Mouse (Mus musculus) neural tube, embryonic 15.5 days (tissue): ENCODE measurements around the gene Antxr1. TPM values are rescaled to one million over a fixed set of nuclear protein-coding genes. Genes with fewer than 3 reads are reported as not detected.

Experiments
- ATAC-seq: fragments of 200-750 bp; cut with Nextera tagmentation; 2 replicates; pipeline ENCODE4 v1.8.0; 2017; ENCODE audit warnings: mild to moderate bottlenecking, moderate TSS enrichment, moderate library complexity; ENCODE audit not compliant: low FRiP score
- H3K27ac ChIP-seq: fragments of 300-500 bp; sonication (generic); replicated peaks from 2 replicates; pipeline ENCODE4 v1.5.1; 2015; ENCODE audit warnings: mild to moderate bottlenecking, inconsistent platforms
- H3K27me3 ChIP-seq: fragments of 300-500 bp; sonication (generic); replicated peaks from 2 replicates; pipeline ENCODE4 v1.6.1; 2015; ENCODE audit warnings: inconsistent platforms
- H3K36me3 ChIP-seq: fragments of 300-500 bp; sonication (generic); 2 replicates; pipeline ENCODE4 v1.6.1; 2015; ENCODE audit warnings: inconsistent platforms
- H3K4me1 ChIP-seq: fragments of 300-500 bp; sonication (generic); 2 replicates; pipeline ENCODE4 v1.6.1; 2015; ENCODE audit warnings: inconsistent platforms
- H3K4me2 ChIP-seq: fragments of 300-500 bp; sonication (generic); 2 replicates; pipeline ENCODE4 v1.6.1; 2015; ENCODE audit warnings: inconsistent platforms, mild to moderate bottlenecking, moderate library complexity
- H3K4me3 ChIP-seq: fragments of 300-500 bp; sonication (generic); replicated peaks from 2 replicates; pipeline ENCODE4 v1.5.1; 2015; ENCODE audit warnings: mild to moderate bottlenecking, inconsistent platforms
- H3K9ac ChIP-seq: fragments of 300-500 bp; sonication (generic); replicated peaks from 2 replicates; pipeline ENCODE4 v1.6.1; 2015; ENCODE audit warnings: mild to moderate bottlenecking, inconsistent platforms
- H3K9me3 ChIP-seq: fragments of 300-500 bp; sonication (generic); replicated peaks from 2 replicates; pipeline ENCODE4 v1.6.1; 2016; ENCODE audit warnings: inconsistent platforms
- WGBS: fragments of 180-500 bp; shearing (Covaris S2); methylation state at CpG from one replicate; pipeline ENCODE4 v1.1.7; 2015; ENCODE audit warnings: mixed read lengths; 5-methylcytosine and 5-hydroxymethylcytosine counted together
- polyA plus RNA-seq: library from polyadenylated mRNA; unstranded; fragments of >200 nt; fragmentation: Nextera tagmentation; extraction: Ambion mirVana; gene quantifications from 2 replicates; pipeline ENCODE4 v1.2.1, GENCODE M21; 2015

Gene Antxr1
- polyA plus RNA-seq, 1 experiment from 2014 or later, result 6.7 TPM

- WGBS, result 75% methylated on average over 22 of the region's 22 CpGs
- no peak for ATAC-seq
- no peak overlapping the region; the same call in 1 of the 2 replicates for H3K27ac ChIP-seq
Measured at GRCm38 (mm10) chr6:87328265-87329173, 7.1 kb downstream of the Antxr1 start.

GRCm38 (mm10) chr6:87326932-87327331 lies 8.7 kb downstream of the Antxr1 start:
- Histone ChIP-seq H3K4me1 (peaks cover 13% of the 10 kb centered on the region), H3K36me3 (no peaks in the 10 kb centered on the region), H3K9ac (no peak overlapping the region), H3K27me3 (no peaks in the 10 kb centered on the region), H3K27ac (no peak overlapping the region), H3K4me2 (no peak overlapping the region), H3K4me3 (no peak overlapping the region), H3K9me3 (no peaks in the 10 kb centered on the region)
- 87% methylated on average over 2 of the region's 2 CpGs for WGBS
- no peak for ATAC-seq

More at GRCm38 (mm10) chr6:87328265-87329173, 7.1 kb downstream of the Antxr1 start:
- H3K4me1 ChIP-seq, result peaks cover 20% of the 10 kb centered on the region
- H3K36me3 ChIP-seq, result no peaks in the 10 kb centered on the region
- no peaks in the 10 kb centered on the region for H3K27me3 ChIP-seq
- no peak overlapping the region for H3K4me2 ChIP-seq
- H3K9ac ChIP-seq, result no peak overlapping the region
- no peaks in the 10 kb centered on the region for H3K9me3 ChIP-seq
- no peak overlapping the region for H3K4me3 ChIP-seq

DNA sequence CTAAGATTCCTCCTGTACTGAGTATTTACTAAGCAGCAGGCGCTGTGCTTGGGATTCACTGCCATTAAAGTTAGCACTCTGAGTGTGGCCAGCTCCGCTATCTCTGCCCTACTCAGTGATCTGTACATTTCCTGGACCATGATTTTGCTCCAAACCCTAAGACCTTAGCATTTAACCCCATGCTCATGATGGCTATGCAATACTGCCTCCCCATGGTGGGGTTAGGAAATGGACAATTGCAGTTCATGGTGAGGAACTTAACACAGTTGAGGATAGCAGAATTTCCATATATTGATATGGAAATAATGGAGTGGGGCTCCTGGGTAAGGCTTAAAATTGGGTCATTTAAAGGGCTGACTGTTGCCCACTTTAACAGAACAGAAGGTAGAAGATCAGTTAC lies 12.2 kb downstream of the Antxr1 start:
- H3K4me2 ChIP-seq, result no peak overlapping the region
- no peak overlapping the region for H3K4me3 ChIP-seq
- no peaks in the 10 kb centered on the region for H3K36me3 ChIP-seq
- H3K9me3 ChIP-seq, result no peaks in the 10 kb centered on the region
- ATAC-seq, result no peak
- H3K27ac ChIP-seq, result no peak overlapping the region
- H3K4me1 ChIP-seq, result peaks cover 3% of the 10 kb centered on the region; the same call in 1 of the 2 replicates
- 86% methylated on average over 2 of the region's 2 CpGs for WGBS
- H3K9ac ChIP-seq, result no peak overlapping the region
- no peaks in the 10 kb centered on the region for H3K27me3 ChIP-seq

GRCm38 (mm10) chr6:87318651-87319050 lies 17.0 kb downstream of the Antxr1 start:
- Histone ChIP-seq H3K36me3 (no peaks in the 10 kb centered on the region), H3K4me1 (peaks cover 4% of the 10 kb centered on the region; the same call in 1 of the 2 replicates), H3K4me3 (no peak overlapping the region), H3K9ac (no peak overlapping the region), H3K9me3 (no peaks in the 10 kb centered on the region), H3K4me2 (no peak overlapping the region), H3K27ac (no peak overlapping the region), H3K27me3 (no peaks in the 10 kb centered on the region)
- WGBS, result 92% methylated on average over 7 of the region's 7 CpGs
- no peak for ATAC-seq

GRCm38 (mm10) chr6:87316966-87317365 lies 18.7 kb downstream of the Antxr1 start:
- H3K27me3 ChIP-seq, result no peaks in the 10 kb centered on the region
- no peaks in the 10 kb centered on the region for H3K36me3 ChIP-seq
- 92% methylated on average over 8 of the region's 8 CpGs for WGBS
- no peak overlapping the region for H3K9ac ChIP-seq
- H3K27ac ChIP-seq, result no peak overlapping the region
- H3K4me3 ChIP-seq, result no peak overlapping the region
- no peak overlapping the region for H3K4me2 ChIP-seq
- no peaks in the 10 kb centered on the region for H3K9me3 ChIP-seq
- no peak for ATAC-seq
- peaks cover 7% of the 10 kb centered on the region; the same call in 1 of the 2 replicates for H3K4me1 ChIP-seq

GRCm38 (mm10) chr6:87312761-87313160 lies 22.9 kb downstream of the Antxr1 start:
- Histone ChIP-seq H3K4me3 (no peak overlapping the region), H3K9me3 (no peaks in the 10 kb centered on the region), H3K36me3 (0 out of 2 replicates have a peak, but pooled peaks cover 4% of the 10 kb centered on the region), H3K27ac (no peak overlapping the region), H3K9ac (no peak overlapping the region), H3K4me1 (peaks cover 7% of the 10 kb centered on the region; the same call in 1 of the 2 replicates), H3K4me2 (no peak overlapping the region), H3K27me3 (no peaks in the 10 kb centered on the region)
- no peak for ATAC-seq
- 55% methylated on average over 4 of the region's 4 CpGs for WGBS

GRCm38 (mm10) chr6:87304486-87304885 lies 31.1 kb downstream of the Antxr1 start:
- no peaks in the 10 kb centered on the region for H3K36me3 ChIP-seq
- no peak for ATAC-seq
- H3K27me3 ChIP-seq, result no peaks in the 10 kb centered on the region
- WGBS, result 88% methylated on average over 8 of the region's 8 CpGs
- no peak overlapping the region for H3K4me2 ChIP-seq
- H3K4me1 ChIP-seq, result peaks cover 8% of the 10 kb centered on the region
- no peaks in the 10 kb centered on the region for H3K9me3 ChIP-seq
- no peak overlapping the region for H3K27ac ChIP-seq
- no peak overlapping the region for H3K4me3 ChIP-seq
- no peak overlapping the region for H3K9ac ChIP-seq

- no peak overlapping the region for H3K9ac ChIP-seq
- WGBS, result 69% methylated on average over 5 of the region's 5 CpGs
Measured at GRCm38 (mm10) chr6:87302746-87303145, 32.9 kb downstream of the Antxr1 start.

DNA sequence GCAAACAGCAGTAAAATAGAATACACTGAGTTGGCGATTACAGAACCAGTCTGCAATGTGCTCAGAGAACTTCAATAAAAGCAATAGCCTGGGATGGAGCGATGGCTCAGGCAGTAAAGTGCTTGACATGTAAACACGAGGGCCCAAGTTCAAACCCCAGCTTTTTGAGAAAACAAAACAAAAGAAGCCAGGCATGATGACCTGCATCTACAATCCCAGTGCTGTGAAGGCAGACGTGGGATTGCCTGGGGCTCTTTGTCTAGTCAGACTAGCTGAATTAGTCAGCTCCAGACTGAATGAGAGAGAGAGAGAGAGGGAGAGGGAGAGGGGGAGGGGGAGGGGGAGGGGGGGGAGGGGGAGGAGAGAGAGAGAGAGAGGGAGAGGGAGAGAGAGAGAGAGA lies 33.6 kb downstream of the Antxr1 start:
- no peak overlapping the region for H3K4me3 ChIP-seq
- WGBS, result 24% methylated on average over 4 of the region's 4 CpGs
- H3K4me1 ChIP-seq, result peaks cover 8% of the 10 kb centered on the region
- ATAC-seq, result no peak
- H3K27ac ChIP-seq, result no peak overlapping the region
- H3K4me2 ChIP-seq, result no peak overlapping the region
- H3K9ac ChIP-seq, result no peak overlapping the region
- H3K9me3 ChIP-seq, result no peaks in the 10 kb centered on the region
- H3K36me3 ChIP-seq, result no peaks in the 10 kb centered on the region
- no peaks in the 10 kb centered on the region for H3K27me3 ChIP-seq

More at GRCm38 (mm10) chr6:87302746-87303145, 32.9 kb downstream of the Antxr1 start:
- H3K36me3 ChIP-seq, result no peaks in the 10 kb centered on the region
- H3K4me2 ChIP-seq, result no peak overlapping the region
- no peak for ATAC-seq
- no peaks in the 10 kb centered on the region for H3K9me3 ChIP-seq
- no peak overlapping the region for H3K4me3 ChIP-seq
- peaks cover 8% of the 10 kb centered on the region for H3K4me1 ChIP-seq
- no peak overlapping the region for H3K27ac ChIP-seq
- no peaks in the 10 kb centered on the region for H3K27me3 ChIP-seq

DNA sequence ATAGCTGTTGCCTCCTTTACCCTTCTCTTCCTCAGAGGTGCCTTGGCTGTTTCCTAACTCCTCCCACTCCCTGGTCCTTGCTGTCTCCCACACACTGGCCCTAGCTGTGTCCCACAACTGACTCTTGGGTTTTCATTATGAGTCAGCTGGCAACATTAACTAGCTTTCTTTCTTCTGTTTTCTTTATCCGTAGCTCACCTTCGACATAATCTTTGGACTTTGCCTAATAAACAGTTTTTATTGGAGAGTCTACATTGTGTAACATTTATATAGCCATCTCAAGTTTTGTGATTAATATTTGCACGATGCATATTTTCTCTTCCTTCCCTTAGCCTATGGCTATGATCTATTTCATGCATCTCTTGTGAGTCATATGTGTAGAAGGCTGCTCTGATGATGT lies 40.7 kb downstream of the Antxr1 start:
- no peaks in the 10 kb centered on the region for H3K36me3 ChIP-seq
- 98% methylated on average over 3 of the region's 3 CpGs for WGBS
- H3K4me2 ChIP-seq, result no peak overlapping the region
- no peak overlapping the region for H3K9ac ChIP-seq
- H3K4me3 ChIP-seq, result no peak overlapping the region
- no peaks in the 10 kb centered on the region for H3K27me3 ChIP-seq
- no peaks in the 10 kb centered on the region for H3K9me3 ChIP-seq
- peaks cover 1% of the 10 kb centered on the region; the same call in 1 of the 2 replicates for H3K4me1 ChIP-seq
- H3K27ac ChIP-seq, result no peak overlapping the region
- ATAC-seq, result no peak

DNA sequence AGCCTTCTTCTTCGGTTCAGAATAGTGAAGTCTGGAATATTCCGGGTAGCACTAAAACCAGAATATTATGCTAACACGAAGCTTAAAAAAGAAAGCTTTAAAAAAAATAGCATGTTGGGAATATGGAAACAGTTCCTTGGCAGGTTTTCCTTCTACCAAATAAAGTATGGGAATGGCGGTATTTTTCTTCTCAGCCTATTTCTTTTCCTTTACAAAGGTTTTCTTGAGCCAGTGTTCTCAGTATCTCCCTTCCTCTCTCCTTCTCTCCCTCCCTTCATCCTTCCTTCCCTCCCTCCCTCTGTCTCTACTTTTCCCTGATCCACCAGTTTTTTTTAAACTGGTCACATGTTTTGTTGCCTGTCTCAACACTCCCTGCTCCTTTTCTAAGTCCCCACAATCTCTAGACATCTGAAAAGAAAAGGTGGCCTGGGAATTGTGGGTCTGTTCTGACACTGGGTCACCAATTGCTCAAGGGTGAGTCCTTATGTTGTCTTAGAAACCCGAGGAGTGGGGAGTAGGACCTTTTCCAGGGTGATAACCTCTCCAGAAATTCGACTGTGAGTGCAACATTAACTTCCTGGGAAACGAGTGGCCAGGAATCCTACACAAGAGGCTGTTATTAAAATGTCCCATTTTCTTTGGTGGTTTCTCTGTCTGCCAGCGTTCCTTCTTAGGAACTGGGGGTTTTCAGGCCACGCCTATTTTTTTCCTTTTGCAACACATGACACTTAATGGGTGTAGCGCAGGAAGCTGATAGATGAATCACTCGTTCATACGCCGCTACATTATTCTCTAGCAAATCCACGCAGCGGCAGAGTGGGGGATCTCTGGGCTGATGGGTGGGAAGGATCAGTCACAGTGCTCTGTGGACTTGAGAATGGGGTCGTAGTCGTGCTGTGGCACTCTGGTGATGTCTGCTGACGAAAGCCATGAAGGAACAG lies 42.4 kb downstream of the Antxr1 start:
- Histone ChIP-seq H3K4me1 (no peaks in the 10 kb centered on the region), H3K9me3 (no peaks in the 10 kb centered on the region), H3K27me3 (no peaks in the 10 kb centered on the region), H3K36me3 (0 out of 2 replicates have a peak, but pooled peaks cover 2% of the 10 kb centered on the region), H3K4me2 (no peak overlapping the region), H3K27ac (no peak overlapping the region), H3K9ac (no peak overlapping the region), H3K4me3 (no peak overlapping the region)
- no peak for ATAC-seq
- WGBS, result 88% methylated on average over 18 of the region's 18 CpGs
